Mouse (Mus musculus): Measurements from ENCODE around the gene Ubxn10.

Gene Ubxn10

DNA sequence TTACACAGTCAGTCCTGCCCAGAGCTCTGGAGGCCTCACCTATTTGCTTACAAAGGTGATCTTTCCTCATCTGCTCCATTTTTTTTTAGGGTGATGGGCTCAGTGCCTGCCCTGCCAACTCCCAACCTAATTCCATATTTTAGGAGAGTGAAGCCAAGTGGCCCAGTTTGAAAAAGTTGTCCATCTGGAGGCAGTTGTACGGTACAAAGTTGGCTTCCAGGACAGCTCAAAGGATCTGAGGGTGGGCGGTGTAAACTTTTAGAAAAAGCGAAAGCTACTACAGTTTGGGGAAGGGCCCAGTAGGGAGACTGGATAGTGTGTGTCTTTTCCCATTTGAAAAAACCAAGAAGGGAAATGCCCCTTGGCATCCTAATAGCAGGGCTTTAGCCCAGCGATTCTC lies 2.1 kb downstream of the Ubxn10 start:
- in situ Hi-C loops (cut with MseI, MboI), result no loop called here

DNA sequence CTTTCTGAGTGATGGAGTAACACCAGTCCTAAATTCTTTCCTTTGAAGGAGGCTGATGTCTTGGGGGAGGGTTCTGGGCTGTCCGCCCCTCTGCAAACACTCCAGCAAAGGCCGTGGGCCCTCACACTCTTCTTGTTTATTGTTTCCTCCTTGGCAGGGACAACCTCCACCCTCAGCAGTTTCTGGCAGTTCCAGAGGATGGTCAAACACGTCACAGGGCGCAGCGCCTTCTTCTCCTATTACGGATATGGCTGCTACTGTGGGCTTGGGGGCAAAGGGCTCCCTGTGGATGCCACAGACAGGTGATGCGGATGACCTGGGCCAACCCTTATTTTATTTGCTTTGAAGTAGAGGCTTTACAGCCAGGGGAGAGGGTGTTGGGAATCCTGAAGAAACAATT lies 2.9 kb downstream of the Ubxn10 start:
- in situ Hi-C loops (cut with MseI, MboI), result no loop called here

DNA sequence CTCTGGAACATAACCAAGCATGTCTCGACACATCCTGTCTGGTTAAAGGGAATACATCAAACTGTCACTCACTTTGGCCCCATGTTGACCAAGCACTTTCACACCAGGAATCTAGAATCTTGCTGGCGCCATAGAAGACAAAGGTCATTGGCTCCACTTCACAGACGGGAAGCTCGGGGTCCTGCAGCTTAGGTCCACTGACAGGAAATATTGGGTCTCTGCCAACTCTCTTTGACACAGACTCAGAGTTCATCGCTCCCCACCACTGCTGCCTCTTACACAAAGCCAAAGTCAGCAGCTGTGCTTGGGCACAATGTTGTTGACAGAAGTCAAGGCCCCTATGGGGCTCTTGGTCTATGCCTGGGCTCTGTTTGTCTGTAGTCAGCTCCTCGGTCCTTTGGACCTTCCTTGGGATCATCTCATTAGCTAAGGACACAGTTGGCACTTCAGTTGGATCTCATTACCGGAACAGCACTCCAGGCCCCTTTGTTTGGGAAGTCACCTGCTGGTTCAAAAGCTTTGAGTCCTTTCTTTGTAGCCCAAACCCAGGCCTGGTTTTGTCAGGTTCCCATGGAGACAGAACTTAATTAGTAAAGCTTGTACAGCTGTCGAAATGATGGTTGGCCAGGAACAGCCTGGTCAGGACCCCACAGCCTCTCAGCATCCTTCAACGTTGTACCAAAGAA lies 7.8 kb downstream of the Ubxn10 start:
- in situ Hi-C loops (cut with MseI, MboI), result no loop called here

DNA sequence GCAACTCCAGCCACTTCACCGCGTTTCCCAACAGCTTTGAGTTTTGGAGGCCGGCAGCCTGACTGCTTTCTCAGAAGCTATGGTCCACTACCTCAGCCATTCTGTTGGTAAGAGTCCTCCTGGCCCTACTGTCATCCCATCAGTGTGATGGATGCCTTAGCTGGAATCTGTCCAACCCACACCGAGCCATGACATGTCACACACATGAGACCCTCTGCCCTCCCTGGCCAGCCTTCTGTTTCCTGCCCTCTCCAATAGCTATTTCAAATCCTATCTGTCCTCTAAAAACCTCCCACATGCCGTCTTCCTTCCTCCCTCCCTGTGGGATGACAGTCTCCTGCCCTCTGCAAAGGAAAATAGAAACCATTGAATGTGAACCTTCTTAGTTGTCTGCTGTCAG lies 11.2 kb downstream of the Ubxn10 start:
- in situ Hi-C loops (cut with MseI, MboI), result no loop called here

DNA sequence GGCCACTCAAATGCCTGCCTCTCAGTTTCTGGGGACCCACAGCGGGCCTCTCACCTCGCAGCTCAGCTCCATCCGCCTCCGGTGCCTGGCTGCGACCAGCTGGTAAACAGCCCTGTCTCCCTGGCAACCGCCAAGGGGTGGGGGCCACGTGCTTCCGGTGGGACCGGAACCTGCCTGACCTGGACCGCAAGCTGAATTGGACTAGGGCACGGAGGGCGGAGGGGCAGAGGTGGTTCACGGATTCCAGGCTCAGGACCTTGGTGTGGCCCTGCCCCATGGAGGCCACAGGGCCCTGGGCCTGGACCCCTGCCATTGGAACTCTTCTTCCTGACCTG lies 11.9 kb downstream of the Ubxn10 start:
- in situ Hi-C loops (cut with MseI, MboI), result no loop called here

DNA sequence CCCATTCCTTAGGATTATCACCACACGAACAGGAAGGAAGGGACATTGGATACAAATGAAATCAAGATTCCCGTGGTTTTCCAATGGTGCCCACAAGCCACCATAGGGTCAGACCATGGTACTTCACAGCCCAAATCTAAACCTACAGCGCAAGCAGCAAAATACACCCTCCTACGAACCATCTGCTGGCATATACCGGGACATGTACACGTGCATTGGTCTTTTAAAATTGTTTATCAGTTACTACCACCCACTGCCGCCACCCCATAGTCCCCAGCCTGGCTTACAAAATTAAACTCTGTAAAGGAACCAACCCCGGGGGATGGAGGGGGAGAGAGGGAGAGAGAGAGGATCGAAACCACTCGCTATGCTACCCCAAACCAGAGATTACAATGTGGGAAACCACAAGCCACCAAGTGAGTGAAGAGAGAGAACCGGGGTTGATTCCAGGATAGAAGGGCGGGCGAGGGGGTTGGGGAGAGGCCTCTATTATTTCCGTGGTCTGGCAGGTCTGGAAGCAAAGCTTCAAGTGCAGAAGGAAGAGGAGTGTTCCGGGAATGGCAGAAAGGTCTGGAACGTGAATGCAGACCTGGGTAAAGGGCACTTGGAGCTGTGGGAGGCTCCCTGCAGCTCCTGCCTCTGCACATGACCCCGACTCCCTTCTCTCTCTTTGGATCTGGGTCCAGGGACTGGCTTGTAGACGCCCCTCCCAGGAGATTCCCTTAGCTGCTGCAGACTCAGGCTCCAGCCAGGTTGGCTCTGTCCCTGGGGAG lies 12.4 kb downstream of the Ubxn10 start, which contains the start of gene Pla2g2c:
Gene Pla2g2c, plus strand, starts transcription at position 439 of the 773 bp plus-strand sequence.
- in situ Hi-C loops (cut with MseI, MboI), result no loop called here

DNA sequence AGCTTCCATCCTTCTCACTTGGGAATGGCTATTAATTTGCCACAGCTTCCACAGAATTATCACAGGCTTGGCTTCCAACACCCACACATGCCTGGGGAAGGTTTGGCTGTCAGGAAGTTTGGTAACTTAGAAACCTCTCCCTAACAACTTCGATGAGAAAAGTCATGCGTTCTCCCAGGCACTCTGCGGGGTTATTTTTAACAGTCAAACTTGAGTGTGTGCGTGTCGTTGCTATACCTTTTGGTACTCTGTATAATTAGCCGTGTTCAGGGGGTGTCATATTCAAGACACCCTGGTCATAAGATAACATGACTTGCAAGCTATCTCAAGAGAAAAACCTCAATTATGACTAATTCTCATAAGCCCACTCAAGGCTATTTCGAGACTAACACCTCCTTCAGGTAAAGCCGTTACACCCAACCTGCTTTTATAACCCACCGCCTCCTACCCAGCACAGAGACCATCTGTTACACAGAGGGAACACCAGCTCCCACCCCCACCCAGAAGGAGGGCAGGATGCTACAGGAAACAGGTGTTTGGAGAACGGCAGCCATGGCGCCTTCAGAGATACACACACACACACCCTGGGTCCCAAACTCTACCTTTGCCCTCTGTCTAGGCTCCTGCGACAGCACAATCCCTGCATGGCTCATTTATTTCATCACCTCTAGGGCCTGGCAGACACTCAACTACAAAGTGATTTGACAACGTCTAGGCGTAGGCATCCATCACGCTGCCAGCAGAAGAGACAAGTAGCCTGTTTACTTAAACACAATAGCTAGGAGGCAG lies 13.3 kb downstream of the Ubxn10 start:
- in situ Hi-C loops (cut with MseI, MboI), result no loop called here

DNA sequence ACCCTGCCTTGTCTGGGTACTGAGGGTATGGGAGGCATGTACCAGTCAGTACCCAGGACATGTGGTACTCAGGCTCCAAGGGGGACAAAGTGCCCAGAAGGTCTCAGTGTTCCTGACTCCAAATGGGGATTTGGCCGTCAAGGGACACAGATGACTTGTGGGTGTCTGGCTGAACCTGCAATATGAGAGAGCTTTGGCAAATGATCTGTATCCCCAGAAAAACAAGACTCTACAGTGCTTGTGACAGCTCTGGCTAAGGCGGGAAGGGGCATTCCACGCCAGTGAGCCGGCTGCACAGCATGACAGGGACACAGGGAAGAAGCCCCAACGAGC lies 17.7 kb downstream of the Ubxn10 start:
- in situ Hi-C loops (cut with MseI, MboI), result no loop called here

DNA sequence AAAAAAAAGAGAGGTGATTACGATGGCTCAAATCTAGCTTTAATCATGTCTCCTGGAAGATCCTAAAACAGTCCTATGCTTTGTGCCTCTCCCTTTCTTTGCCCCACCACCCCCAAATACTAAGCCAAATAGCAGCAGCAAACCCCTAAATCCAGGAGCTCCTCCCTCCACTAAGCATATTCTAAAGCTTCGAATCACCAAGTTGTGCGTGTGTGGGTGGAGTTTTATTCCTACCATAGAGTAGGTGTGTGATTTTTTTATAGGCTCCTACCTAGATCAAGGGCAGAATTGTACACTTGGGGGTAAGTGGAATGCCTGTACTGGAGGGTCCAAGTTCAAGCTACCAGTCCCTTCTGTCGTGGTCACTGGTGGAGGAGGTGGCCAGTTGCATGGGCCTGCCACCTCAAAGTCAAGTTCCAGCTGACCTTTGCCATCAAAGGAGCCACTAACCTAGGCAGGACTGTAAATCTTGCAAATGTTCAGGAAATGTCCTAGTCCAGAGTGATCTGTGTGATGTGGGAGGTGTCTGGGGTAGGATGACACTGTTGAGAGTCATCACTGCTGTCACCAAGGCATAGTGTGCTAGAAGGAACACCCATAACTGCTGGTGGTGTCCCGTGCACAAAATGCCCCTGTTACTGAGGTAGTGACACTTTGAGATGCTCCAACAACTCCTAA lies 18.2 kb downstream of the Ubxn10 start:
- in situ Hi-C loops (cut with MseI, MboI), result no loop called here

DNA sequence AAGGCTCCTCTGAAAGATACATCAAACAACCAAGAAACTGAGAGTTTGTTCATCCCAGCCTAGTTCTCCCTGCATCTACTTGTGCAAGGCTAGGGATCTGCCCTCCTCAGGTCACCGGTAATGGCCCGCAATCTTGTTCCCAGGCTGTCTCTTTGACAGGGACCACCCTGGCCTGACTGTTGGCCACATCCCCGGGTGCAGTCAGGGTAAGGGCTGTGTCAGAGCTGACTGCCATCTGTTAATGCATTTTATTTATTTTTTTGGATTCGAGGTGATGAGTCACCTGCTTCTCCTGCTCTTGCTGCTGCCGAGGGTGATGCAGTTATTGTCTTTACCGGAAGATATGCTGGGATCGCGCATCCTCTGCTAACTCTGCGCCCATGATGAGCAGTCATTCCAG lies 20.3 kb downstream of the Ubxn10 start:
- in situ Hi-C loops (cut with MseI, MboI), result no loop called here

DNA sequence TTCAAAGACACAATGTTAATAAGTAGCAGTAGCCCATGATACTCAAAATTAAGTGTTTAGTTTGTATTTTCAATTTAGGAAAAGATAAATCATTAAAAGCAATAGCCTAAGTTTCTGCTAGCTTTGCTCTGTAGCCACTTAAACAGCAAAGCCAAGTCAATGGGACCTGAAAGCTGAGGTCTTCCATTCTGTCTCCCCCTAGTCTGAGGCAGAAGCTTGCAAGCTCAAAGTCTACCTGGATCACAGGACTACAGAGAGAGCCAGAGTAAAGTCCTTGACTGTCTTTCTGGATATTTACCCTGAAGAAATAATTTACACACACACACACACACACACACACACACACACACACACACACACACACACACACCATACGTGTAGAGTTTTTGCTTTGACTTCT lies 22.8 kb downstream of the Ubxn10 start:
- in situ Hi-C loops (cut with MseI, MboI), result no loop called here

DNA sequence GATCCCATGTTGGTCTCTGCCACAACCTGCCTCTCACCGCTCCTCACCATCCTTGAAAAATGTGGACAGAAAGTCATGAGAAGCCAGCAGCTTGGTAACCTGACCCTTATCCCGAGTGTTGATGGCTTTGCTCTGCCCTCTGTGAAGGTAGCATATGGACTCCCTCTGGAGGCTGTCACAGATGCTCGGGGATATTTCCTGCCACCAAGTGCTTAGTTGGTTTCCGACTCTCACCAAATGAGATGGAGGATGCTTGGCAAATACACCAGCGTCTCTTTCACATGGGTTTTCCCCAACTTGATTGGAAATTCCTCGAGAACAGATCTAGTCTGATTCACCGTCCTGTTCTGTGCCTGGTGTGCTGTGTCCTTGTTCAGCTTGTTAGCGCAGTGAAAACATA lies 24.3 kb downstream of the Ubxn10 start:
- in situ Hi-C loops (cut with MseI, MboI), result no loop called here

DNA sequence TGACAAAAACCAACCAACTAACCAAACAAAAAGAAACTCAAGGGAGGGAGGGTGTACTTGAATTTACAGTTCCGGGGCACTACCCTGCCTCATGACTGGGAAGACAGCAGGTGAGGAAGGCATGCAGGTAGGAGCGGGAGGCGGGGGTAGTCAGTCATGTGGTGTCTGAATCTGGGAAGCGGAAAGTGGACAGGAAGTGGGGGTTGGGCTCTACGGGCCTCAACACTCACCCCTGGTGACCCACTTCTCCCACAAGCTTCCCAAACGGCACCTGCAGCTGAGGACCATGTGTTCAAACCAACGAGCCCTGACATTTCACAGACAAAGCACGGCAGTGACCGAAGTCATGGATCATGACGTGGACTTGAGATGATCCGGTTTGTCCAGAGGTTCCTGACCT lies 24.9 kb downstream of the Ubxn10 start:
- in situ Hi-C loops (cut with MseI, MboI), result no loop called here

DNA sequence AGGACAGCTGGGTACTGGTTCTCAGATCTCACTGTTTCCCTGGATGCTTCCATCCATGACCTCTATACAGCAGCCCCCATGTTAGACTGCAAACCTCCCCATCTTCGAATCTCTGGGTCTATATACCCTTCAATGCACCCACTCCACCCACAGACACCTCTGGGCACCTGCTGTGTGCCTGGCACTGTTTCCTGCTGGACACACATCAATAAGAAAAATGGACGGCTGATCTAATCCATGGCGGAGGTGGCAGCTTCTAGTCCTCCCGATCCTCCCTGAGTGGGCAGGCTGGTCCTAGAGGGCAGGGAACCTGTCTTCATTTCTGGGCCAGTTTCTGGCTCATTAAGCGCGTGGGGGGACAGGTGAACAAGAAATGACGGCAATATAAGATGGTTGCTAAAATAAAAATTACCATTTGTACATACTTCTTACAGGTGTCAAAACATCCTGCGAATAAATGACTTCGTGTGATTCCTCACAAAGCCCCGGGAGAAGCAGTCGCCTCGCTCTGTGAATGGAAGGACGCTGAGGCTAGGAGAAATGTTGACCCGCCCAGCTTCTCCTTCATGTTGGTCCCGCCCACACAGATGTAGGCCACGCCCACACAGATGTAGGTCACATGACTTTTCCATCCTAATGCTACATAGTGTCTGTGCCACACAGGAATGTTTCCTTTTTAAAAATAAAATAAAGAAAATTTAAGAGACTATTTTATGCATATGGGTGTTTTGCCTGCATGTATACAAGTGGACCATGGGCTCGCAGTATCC lies 25.7 kb downstream of the Ubxn10 start:
- in situ Hi-C loops (cut with MseI, MboI), result no loop called here

DNA sequence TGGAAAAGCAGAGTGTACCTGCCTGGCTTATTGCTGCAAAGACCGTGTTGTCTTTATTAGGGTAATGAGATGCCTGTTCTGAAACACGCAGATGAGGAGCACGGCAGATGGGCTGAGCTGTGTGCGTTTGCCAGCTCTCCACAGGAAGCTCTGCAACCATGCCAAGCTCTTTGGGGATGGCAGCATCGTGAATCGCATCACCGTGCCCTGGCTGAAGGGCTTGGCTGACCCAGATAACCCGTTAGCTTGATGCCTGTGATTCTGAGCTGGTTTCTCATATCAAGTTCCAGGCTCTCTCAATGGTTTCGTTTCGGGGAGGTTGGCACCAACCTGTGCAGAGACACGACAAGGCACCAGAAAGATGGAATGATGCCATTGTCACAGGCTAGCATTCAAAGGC lies 26.3 kb downstream of the Ubxn10 start:
- in situ Hi-C loops (cut with MseI, MboI), result no loop called here

DNA sequence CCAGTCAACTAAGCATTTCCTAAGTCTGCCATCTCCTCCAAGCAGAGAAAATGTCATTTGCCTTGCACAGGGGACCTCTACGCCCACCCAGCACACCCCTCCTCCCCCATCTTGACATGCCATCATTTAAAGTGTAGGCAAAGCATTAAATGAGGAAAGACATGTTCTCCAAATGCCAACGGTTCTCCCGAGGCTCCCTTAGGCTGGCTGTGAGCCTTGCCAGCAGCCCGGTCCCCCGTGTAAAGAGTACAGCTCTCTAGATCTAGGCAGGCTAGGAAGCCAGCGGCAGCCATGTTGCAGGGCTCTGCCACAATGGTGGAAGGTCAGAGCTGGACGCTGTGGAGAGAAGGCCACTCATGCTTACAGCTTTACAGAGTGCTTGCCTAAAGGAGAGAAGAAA lies 27.0 kb downstream of the Ubxn10 start:
- in situ Hi-C loops (cut with MseI, MboI), result no loop called here

DNA sequence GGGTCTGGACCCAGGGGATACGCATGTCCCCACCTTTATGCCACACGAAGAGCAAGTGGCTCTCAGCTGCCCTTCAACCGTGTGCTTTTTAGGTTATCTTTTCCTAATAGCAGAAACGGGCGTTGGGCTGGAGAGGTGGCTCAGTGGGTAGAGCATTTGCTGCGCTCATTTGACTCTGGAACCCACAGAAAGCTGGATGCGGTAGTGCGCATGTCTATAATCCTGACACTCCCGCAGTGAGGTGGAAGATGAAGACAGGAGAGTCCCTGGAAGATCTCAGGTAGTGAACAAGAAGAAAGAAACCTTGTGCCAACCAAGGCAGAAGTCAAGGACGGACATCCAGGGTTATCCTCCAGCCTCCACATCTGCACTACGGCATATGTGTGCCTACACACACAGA lies 27.7 kb downstream of the Ubxn10 start:
- in situ Hi-C loops (cut with MseI, MboI), result no loop called here

DNA sequence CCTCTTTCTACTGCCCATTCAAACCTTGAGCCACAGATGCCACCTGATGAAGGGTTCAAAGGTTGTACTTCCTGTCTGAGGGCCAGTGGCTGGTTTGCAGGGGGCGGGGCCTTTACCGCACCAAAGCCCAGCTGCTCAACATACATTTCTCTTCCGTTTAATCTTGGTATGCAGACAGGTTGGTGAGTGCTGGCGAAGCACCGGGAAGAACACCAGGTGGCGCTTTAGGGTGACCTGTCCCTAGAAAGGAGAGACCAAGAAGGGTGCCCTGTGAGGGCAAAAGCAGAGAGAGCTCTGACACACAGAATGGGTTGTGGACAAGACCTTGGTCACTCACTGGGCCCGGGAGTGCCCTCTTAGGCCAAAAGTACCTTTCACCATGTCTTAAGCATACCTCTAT lies 28.3 kb downstream of the Ubxn10 start:
- in situ Hi-C loops (cut with MseI, MboI), result no loop called here

DNA sequence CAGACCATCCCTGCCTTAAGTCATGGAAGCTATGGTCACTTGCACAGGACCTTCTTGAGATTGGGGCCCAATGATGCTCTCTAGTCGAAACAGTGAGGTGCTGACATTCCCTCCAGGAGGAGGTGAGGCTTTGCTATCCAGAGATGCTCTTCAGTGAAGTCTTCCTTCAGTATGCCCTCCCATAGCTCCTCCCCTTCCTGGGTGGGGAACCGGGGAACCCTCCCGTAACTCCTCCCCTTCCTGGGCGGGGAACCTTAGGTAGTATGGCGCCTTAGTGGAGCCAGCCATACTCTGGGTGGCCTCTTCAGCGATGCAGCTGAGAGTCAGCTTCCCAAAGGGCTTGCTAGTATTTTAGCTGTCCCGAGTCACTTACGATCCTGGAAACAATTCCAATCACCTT lies 30.3 kb downstream of the Ubxn10 start:
- in situ Hi-C loops (cut with MseI, MboI), result no loop called here

DNA sequence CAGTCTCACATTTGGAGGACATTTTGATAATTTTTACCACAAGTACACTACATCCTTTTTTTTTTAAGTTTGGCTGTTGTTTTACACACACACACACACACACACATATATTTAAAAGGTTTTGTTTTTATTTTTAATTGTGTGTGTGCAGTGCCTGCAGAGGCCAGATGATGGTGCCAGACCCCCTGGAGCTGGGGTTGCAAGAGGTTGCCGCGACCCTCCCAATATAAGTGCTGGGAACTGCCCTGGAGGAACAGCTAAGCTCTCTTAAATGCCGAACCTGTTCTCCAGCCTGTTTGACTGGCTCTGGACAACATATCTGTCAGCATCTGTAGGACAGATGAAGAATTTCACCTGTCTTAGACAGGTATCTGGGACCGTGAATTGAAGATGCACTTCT lies 32.8 kb downstream of the Ubxn10 start:
- in situ Hi-C loops (cut with MseI, MboI), result loop anchor here (5.0 kb wide), 2 partner anchors 252 to 257 kb away; partner anchors contain the start of gene Camk2n1 (in 1 of the 2)

DNA sequence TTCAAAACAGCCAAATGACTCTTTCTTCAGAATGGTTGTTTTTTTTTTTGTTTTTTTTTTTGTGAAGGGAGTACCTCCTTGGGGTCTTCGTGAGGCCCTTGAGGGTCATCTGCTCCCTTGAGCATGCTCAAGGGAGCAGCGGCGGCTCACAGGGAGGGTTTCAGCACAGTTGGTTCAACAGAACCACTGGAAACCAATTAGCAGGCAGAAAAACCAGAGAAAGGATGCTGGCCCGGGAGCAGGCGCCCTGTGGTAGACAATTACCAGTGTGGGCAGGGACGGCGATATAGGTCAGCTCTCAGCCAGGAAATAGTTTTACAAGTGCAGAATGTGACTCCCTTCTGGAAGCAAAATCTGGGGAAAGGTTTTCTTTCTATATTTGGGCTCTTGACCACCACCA lies 33.4 kb downstream of the Ubxn10 start:
- in situ Hi-C loops (cut with MseI, MboI), result loop anchor here (5.0 kb wide), 2 partner anchors 251 to 256 kb away; partner anchors contain the start of gene Camk2n1 (in 1 of the 2)
